Mouse (Mus musculus): ENCODE data around the gene Arrdc5. TPM values are rescaled to one million over a fixed set of nuclear protein-coding genes. Genes with fewer than 3 reads are reported as not detected.
A peak's percentile ranks its signal among the peaks of the same experiment; 100 is the strongest.
"Not testable (repeated sequence)": the region's sequence is repeated elsewhere in the genome, so short reads cannot be mapped to it uniquely, and the experiment has no call there.

The Arrdc5 gene
- polyA plus RNA-seq, 1 experiment from 2014 or later: not detected

DNA sequence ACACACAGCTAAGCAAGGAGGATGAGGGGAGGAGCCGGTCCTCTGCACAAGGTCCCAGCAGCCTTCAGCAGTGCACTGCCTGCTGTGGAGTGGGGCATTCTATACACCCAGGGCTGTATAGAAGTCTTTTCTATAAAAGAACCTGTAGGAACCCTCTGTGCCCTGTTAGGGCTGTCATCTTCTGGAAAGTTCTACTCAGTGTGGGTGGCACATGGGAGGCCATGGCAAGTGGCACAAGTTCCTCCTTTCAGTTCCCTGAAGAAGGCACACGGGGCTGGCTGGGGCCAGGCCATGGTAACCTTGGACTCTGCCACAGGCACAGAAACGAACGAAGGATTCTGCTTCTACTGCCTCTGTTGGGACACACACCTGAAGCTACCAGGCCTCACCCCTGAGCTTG, 35.1 kb downstream of the Arrdc5 start:
- Histone ChIP-seq H3K4me1 (ENCODE audit: control insufficient read depth, insufficient read depth, low read depth, low read length) (peaks cover 26% of the 10 kb centered on the region), H3K36me3 (ENCODE audit: control insufficient read depth, insufficient read depth, low read length) (peaks cover 10% of the 10 kb centered on the region), H3K4me2 (ENCODE audit: low read length) (no peak overlapping the region), H3K4me3 (ENCODE audit: low read length) (no peak overlapping the region), H3K27me3 (replicated peaks; ENCODE audit: control insufficient read depth, insufficient read depth, low read length) (no peaks in the 10 kb centered on the region), H3K9me3 (ENCODE audit: control insufficient read depth, low read length) (no peaks in the 10 kb centered on the region), H3K27ac (ENCODE audit: low read depth, low read length) (no peak overlapping the region), H3K9ac (ENCODE audit: low read depth, low read length) (no peak overlapping the region)
- WGBS: 89% methylated on average over 4 of the region's 4 CpGs
- no peak for ATAC-seq

DNA sequence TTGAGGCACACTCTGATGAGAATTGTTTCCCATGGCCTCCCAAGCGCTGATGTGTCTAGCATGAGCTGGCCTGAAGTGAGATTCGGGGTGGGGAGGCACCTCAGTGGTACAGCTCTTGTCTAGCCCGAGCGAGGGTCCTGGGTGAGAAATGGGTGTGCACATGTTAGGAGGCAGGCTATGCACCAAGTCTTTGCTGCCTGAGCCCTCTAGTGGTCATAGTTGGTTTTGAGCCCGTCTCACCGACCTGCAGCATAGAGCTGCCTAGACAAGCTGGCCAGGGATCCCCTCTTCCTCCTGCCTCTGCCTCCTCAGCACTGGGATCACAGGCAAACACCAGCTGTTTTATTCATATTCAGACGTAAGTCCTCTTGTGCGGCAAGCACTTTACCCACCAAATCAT, 36.1 kb downstream of the Arrdc5 start:
- H3K36me3 ChIP-seq (ENCODE audit: control insufficient read depth, insufficient read depth, low read length): peaks cover 14% of the 10 kb centered on the region
- no peaks in the 10 kb centered on the region for H3K27me3 ChIP-seq (replicated peaks; ENCODE audit: control insufficient read depth, insufficient read depth, low read length)

DNA sequence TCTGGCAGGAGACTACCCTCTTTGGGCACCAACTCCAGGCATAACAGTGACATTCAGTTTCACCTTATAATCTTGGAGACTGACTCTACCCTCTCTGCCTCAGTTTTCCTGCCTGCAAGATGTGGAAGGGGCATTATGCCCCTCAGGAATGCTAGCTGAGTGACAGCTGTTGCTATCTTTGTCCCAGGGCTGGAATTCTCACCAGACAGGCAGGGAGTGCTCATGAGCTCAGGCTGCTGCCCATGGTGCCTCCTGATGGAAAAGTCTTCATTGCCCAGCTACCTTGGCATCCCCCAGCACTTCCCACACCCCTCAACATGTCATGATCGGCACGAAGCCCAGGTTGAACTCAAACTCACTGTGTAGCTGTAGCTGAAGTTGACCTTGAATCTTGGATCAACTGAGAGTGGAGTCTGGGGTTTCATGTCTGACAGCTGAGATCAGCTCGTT, 37.4 kb downstream of the Arrdc5 start:
- H3K27me3 ChIP-seq (replicated peaks; ENCODE audit: control insufficient read depth, insufficient read depth, low read length): no peaks in the 10 kb centered on the region
- no peak for ATAC-seq
- WGBS: 91% methylated on average over 3 of the region's 3 CpGs
- no peak overlapping the region for H3K27ac ChIP-seq (ENCODE audit: low read depth, low read length)
- no peak overlapping the region for H3K4me3 ChIP-seq (ENCODE audit: low read length)
- no peak overlapping the region for H3K4me2 ChIP-seq (ENCODE audit: low read length)
- H3K4me1 ChIP-seq (ENCODE audit: control insufficient read depth, insufficient read depth, low read depth, low read length): peaks cover 43% of the 10 kb centered on the region
- H3K9ac ChIP-seq (ENCODE audit: low read depth, low read length): no peak overlapping the region
- no peaks in the 10 kb centered on the region for H3K9me3 ChIP-seq (ENCODE audit: control insufficient read depth, low read length)
- peaks cover 18% of the 10 kb centered on the region for H3K36me3 ChIP-seq (ENCODE audit: control insufficient read depth, insufficient read depth, low read length)

More for the DNA sequence above, 36.1 kb downstream of the Arrdc5 start:
- Histone ChIP-seq H3K4me1 (ENCODE audit: control insufficient read depth, insufficient read depth, low read depth, low read length) (peaks cover 30% of the 10 kb centered on the region), H3K4me2 (ENCODE audit: low read length) (no peak overlapping the region), H3K9ac (ENCODE audit: low read depth, low read length) (no peak overlapping the region), H3K9me3 (ENCODE audit: control insufficient read depth, low read length) (no peaks in the 10 kb centered on the region), H3K4me3 (ENCODE audit: low read length) (no peak overlapping the region), H3K27ac (ENCODE audit: low read depth, low read length) (no peak overlapping the region)
- 26% methylated on average over 8 of the region's 8 CpGs for WGBS
- ATAC-seq: peak; percentile 62

DNA sequence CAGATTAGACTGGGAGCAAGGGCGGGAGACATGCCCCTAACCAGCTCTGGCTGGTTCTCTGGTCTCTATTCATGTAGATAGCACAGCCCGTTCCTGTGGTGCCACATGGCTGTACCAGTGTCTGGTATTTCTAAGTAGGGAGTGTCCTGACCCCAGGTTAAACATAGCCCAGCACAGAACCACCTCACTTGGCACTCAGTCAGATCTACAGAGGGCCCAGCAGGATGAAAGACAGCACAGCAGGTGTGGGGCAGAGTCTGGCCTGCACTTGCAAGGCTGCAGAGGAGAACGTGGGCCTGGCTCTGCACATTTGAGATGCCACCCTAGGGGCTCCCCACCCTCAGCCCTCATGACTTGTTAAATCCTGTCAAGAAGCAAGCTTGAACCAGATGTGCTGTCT, 38.9 kb downstream of the Arrdc5 start:
- H3K9ac ChIP-seq (ENCODE audit: low read depth, low read length): no peak overlapping the region
- peaks cover 46% of the 10 kb centered on the region for H3K4me1 ChIP-seq (ENCODE audit: control insufficient read depth, insufficient read depth, low read depth, low read length)

DNA sequence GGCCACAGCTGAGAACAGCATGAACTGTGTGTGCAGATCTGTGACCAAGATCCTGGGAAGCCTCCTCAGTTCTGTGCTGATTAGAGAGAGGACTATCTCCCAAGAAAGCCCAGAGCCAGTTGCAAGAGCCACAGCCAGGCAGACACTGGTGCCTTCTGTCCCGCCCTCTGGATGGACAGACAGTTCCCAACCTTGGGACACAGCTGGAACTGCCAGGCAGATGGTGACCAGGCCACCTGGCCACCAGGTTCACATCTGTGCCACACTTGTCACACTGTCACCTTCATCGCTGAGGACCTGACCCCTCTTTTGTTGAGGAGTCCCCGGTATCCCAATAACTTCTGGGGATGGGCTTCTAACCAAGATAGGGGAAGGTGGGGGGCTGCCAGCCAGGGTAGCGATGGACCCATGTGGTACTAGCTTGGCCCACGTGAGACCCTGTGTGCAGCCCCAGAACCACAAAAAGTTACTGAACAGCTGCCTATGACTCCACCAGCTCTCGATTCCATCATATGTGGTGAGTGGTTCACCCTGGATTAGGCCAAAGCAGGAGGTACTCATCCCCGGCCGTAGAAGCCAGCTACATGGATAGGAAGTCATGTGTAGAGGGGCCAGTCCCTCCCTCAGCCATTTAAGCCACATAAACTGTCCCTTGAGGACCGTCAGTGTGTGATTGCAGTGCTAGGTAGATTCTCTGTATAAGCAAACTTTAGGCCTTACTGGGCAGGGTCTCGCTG, 40.6 kb downstream of the Arrdc5 start:
- no peak overlapping the region for H3K27ac ChIP-seq (ENCODE audit: low read depth, low read length)
- H3K27me3 ChIP-seq (replicated peaks; ENCODE audit: control insufficient read depth, insufficient read depth, low read length): no peaks in the 10 kb centered on the region
- no peak for ATAC-seq
- peak overlapping the region; percentile 21 for H3K4me2 ChIP-seq (ENCODE audit: low read length)
- WGBS: 89% methylated on average over 10 of the region's 10 CpGs
- H3K9me3 ChIP-seq (ENCODE audit: control insufficient read depth, low read length): no peaks in the 10 kb centered on the region
- H3K4me3 ChIP-seq (ENCODE audit: low read length): no peak overlapping the region
- peaks cover 18% of the 10 kb centered on the region for H3K36me3 ChIP-seq (ENCODE audit: control insufficient read depth, insufficient read depth, low read length)
- H3K4me1 ChIP-seq (ENCODE audit: control insufficient read depth, insufficient read depth, low read depth, low read length): peaks cover 53% of the 10 kb centered on the region
- no peak overlapping the region for H3K9ac ChIP-seq (ENCODE audit: low read depth, low read length)

More for the DNA sequence above, 38.9 kb downstream of the Arrdc5 start:
- no peak overlapping the region for H3K4me3 ChIP-seq (ENCODE audit: low read length)
- H3K4me2 ChIP-seq (ENCODE audit: low read length): no peak overlapping the region
- no peaks in the 10 kb centered on the region for H3K9me3 ChIP-seq (ENCODE audit: control insufficient read depth, low read length)
- peaks cover 18% of the 10 kb centered on the region for H3K36me3 ChIP-seq (ENCODE audit: control insufficient read depth, insufficient read depth, low read length)
- ATAC-seq: no peak
- WGBS: 62% methylated on average over 3 of the region's 3 CpGs
- no peaks in the 10 kb centered on the region for H3K27me3 ChIP-seq (replicated peaks; ENCODE audit: control insufficient read depth, insufficient read depth, low read length)
- H3K27ac ChIP-seq (ENCODE audit: low read depth, low read length): no peak overlapping the region

DNA sequence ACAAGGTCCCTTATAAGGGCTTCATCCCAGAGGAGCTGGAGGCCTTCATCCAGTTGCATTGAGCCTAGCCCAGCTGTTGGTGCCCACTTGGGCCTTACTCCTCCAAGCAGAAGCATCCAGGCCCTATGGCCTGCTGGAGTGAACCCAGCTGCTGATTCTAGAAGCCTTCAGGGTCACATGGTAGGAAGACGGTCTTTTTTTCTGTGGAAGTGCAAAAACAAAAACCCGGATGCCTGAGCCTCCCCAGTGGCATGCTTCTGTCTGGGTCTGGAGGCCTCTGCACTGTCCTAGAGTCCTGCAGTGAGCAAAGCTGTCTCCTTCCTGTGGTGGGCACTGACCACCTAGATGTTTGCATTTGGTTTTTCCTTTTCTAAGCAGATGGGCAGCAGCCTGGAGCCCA, 41.3 kb downstream of the Arrdc5 start:
- H3K9me3 ChIP-seq (ENCODE audit: control insufficient read depth, low read length); H3K4me3 ChIP-seq (ENCODE audit: low read length); H3K9ac ChIP-seq (ENCODE audit: low read depth, low read length); H3K27me3 ChIP-seq (replicated peaks; ENCODE audit: control insufficient read depth, insufficient read depth, low read length); H3K4me2 ChIP-seq (ENCODE audit: low read length); H3K27ac ChIP-seq (ENCODE audit: low read depth, low read length); ATAC-seq: not testable (repeated sequence)
- Histone ChIP-seq H3K36me3 (ENCODE audit: control insufficient read depth, insufficient read depth, low read length) (peaks cover 18% of the 10 kb centered on the region), H3K4me1 (ENCODE audit: control insufficient read depth, insufficient read depth, low read depth, low read length) (peaks cover 53% of the 10 kb centered on the region)
- 77% methylated on average over 2 of the region's 2 CpGs for WGBS

DNA sequence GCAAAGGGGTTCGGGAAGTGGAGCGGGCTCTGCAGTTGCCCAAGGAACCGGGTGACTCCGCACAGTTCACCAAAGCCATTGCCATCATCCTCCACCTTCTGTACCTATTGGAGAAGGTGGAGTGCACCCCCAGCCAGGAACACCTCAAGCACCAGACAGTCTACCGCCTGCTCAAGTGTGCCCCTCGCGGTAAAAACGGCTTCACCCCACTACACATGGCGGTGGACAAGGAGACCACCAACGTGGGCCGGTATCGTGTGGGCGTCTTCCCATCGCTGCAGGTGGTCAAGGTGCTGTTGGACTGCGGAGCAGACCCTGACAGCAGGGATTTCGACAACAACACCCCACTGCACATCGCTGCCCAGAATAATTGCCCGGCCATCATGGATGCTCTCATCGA, 41.8 kb downstream of the Arrdc5 start:
- 97% methylated on average over 19 of the region's 19 CpGs for WGBS
- not testable (repeated sequence) for H3K27me3 ChIP-seq (replicated peaks; ENCODE audit: control insufficient read depth, insufficient read depth, low read length); ATAC-seq; H3K27ac ChIP-seq (ENCODE audit: low read depth, low read length); H3K9ac ChIP-seq (ENCODE audit: low read depth, low read length); H3K9me3 ChIP-seq (ENCODE audit: control insufficient read depth, low read length); H3K4me3 ChIP-seq (ENCODE audit: low read length)
- H3K36me3 ChIP-seq (ENCODE audit: control insufficient read depth, insufficient read depth, low read length): peaks cover 18% of the 10 kb centered on the region
- H3K4me2 ChIP-seq (ENCODE audit: low read length): peak overlapping the region; percentile 93; the same call in 1 of the 2 replicates
- H3K4me1 ChIP-seq (ENCODE audit: control insufficient read depth, insufficient read depth, low read depth, low read length): peaks cover 53% of the 10 kb centered on the region

DNA sequence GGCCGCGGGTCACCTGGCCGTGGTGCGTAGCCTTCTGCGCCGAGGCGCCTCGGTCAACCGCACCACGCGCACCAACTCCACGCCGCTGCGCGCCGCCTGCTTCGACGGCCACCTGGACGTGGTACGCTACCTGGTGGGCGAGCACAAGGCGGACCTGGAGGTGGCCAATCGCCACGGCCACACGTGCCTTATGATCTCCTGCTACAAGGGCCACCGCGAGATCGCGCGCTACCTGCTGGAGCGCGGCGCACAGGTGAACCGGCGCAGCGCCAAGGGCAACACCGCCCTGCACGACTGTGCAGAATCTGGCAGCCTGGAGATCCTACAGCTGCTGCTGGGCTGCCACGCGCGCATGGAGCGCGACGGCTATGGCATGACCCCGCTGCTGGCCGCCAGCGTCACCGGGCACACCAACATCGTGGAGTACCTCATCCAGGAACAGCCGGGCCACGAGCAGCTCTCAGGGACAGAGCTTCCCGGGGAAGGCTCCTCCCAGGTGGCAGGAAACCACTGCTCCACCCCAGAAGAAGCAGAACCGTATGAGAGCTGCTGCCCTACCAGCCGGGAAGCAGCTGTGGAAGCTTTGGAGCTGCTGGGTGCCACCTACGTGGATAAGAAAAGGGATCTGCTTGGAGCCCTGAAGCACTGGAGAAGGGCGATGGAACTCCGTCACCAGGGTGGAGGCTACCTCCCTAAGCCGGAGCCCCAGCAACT, 42.7 kb downstream of the Arrdc5 start:
- H3K27ac ChIP-seq (ENCODE audit: low read depth, low read length): peak overlapping the region; percentile 83
- peaks cover 18% of the 10 kb centered on the region for H3K36me3 ChIP-seq (ENCODE audit: control insufficient read depth, insufficient read depth, low read length)
- ATAC-seq: no peak
- no peaks in the 10 kb centered on the region for H3K9me3 ChIP-seq (ENCODE audit: control insufficient read depth, low read length)
- H3K27me3 ChIP-seq (replicated peaks; ENCODE audit: control insufficient read depth, insufficient read depth, low read length): no peaks in the 10 kb centered on the region
- peak overlapping the region; percentile 79 for H3K9ac ChIP-seq (ENCODE audit: low read depth, low read length)
- H3K4me3 ChIP-seq (ENCODE audit: low read length): peak overlapping the region; percentile 64
- H3K4me1 ChIP-seq (ENCODE audit: control insufficient read depth, insufficient read depth, low read depth, low read length): peaks cover 50% of the 10 kb centered on the region
- WGBS: 10% methylated on average over 52 of the region's 58 CpGs
- peak overlapping the region; percentile 93 for H3K4me2 ChIP-seq (ENCODE audit: low read length)

DNA sequence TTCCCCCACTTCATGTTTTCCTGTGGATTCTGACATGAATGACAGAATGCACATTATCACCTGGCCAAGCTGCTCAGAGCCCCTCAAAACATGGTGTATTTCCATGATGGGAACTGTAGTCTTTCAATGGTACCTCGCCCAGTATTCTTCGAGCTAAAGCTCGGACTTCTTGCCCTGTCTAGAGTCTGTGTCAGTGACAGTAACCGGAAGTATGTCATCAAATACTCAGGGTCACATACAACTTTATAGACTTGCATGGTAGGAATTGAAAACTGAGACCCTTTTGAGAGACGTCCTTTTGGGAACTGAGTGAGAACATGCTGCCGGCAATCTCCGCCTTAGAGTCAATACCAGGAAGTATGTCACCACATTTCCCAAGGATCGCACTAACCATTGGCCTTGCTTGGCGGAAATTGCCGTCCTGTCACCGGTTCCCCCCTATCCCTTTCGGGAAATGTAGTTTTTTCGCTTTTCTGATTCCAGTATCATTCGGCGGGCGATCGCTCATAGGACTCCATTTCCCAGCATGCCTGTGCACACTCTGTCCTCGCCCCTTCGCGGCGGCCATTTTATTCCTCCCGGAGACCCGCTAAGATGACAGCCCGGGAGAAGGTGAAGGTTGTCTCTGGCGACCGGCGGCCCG, 43.7 kb downstream of the Arrdc5 start, which contains the start of gene Fem1a:
Gene Fem1a, plus strand, starts transcription at position 572 of the 643 bp plus-strand sequence.
- H3K27me3 ChIP-seq (replicated peaks; ENCODE audit: control insufficient read depth, insufficient read depth, low read length): no peaks in the 10 kb centered on the region
- H3K36me3 ChIP-seq (ENCODE audit: control insufficient read depth, insufficient read depth, low read length): peaks cover 14% of the 10 kb centered on the region; the same call in 1 of the 2 replicates
- 0% methylated on average over 28 of the region's 28 CpGs for WGBS
- peak within 1 kb of the TSS; percentile 95 for H3K27ac ChIP-seq (ENCODE audit: low read depth, low read length)
- ATAC-seq: peak; percentile 93
- H3K9me3 ChIP-seq (ENCODE audit: control insufficient read depth, low read length): no peaks in the 10 kb centered on the region
- H3K9ac ChIP-seq (ENCODE audit: low read depth, low read length): peak within 1 kb of the TSS; percentile 79
- peaks cover 44% of the 10 kb centered on the region for H3K4me1 ChIP-seq (ENCODE audit: control insufficient read depth, insufficient read depth, low read depth, low read length)
- peak within 1 kb of the TSS; percentile 64 for H3K4me3 ChIP-seq (ENCODE audit: low read length)
- H3K4me2 ChIP-seq (ENCODE audit: low read length): peak within 1 kb of the TSS; percentile 93

Measured in hindbrain, embryonic 16.5 days (tissue).